Mouse (Mus musculus) brown adipose tissue, adult 24 weeks (tissue): Measurements from ENCODE around the gene Prc1. TPM values are rescaled to one million over a fixed set of nuclear protein-coding genes. Genes with fewer than 3 reads are reported as not detected.
"Not testable (repeated sequence)": the region's sequence is repeated elsewhere in the genome, so short reads cannot be mapped to it uniquely, and the experiment has no call there.

Experiments used
- H3K27ac ChIP-seq: fragments of 200-500 bp; replicated peaks from 2 replicates; pipeline ENCODE4 v1.5.1; 2012; ENCODE audit warnings: low read depth, mild to moderate bottlenecking, low read length
- H3K4me1 ChIP-seq: fragments of 200-500 bp; 2 replicates; pipeline ENCODE4 v1.6.1; 2012; ENCODE audit warnings: low read length, mixed read lengths; ENCODE audit not compliant: control insufficient read depth, insufficient read depth, insufficient read length
- H3K4me3 ChIP-seq: fragments of 200-500 bp; 2 replicates; pipeline ENCODE4 v1.5.1; 2012; ENCODE audit warnings: low read depth, mild to moderate bottlenecking, low read length, moderate library complexity; ENCODE audit not compliant: insufficient read depth
- polyA plus RNA-seq: library from polyadenylated mRNA; stranded (reverse); fragments of >200 nt; gene quantifications from 2 replicates; pipeline ENCODE4 v1.2.4, GENCODE M21; 2012; ENCODE audit not compliant: missing spikeins, insufficient read depth, insufficient read length

Gene Prc1
- polyA plus RNA-seq, 1 experiment = 1.3 TPM

GRCm38 (mm10) chr7:80310771-80311170 lies 16.5 kb downstream of the Prc1 start:
- Histone ChIP-seq H3K4me1 (no peaks in the 10 kb centered on the region), H3K4me3 (no peak overlapping the region), H3K27ac (no peak overlapping the region)

- Histone ChIP-seq H3K27ac (no peak overlapping the region), H3K4me3 (no peak overlapping the region), H3K4me1 (no peaks in the 10 kb centered on the region)
Observed at GRCm38 (mm10) chr7:80315733-80316132, 21.5 kb downstream of the Prc1 start.

- no peak overlapping the region for H3K4me3 ChIP-seq
- no peak overlapping the region for H3K27ac ChIP-seq
- H3K4me1 ChIP-seq = no peaks in the 10 kb centered on the region
Observed at GRCm38 (mm10) chr7:80317439-80318115, 23.3 kb downstream of the Prc1 start.

GRCm38 (mm10) chr7:80318670-80319069 lies 24.4 kb downstream of the Prc1 start:
- Histone ChIP-seq H3K4me3 (no peak overlapping the region), H3K27ac (no peak overlapping the region), H3K4me1 (peaks cover 2% of the 10 kb centered on the region; the same call in 1 of the 2 replicates)

- Histone ChIP-seq H3K27ac (no peak overlapping the region), H3K4me1 (peaks cover 2% of the 10 kb centered on the region; the same call in 1 of the 2 replicates), H3K4me3 (no peak overlapping the region)
Observed at GRCm38 (mm10) chr7:80319846-80320496, 25.7 kb downstream of the Prc1 start.

DNA sequence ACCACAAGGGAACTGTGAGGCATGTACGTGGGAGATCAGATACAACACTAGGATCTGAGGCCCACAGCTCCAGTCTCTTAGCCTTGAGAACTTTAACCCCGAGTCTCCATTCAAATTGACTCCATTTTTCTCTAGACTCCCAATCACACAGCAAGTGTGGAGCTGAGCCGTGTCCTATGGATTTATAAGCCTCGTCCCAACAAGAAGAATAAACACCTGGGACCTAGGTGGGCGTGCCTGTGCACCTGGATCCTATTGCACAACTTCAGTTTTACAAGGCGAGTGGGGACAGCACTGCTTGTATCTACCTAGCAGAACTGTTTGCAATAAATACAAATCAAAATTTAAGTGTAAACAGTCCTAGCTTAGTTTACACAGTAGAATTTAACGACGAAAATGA lies 29.1 kb downstream of the Prc1 start:
- Histone ChIP-seq H3K4me3 (peak overlapping the region; percentile 81), H3K27ac (no peak overlapping the region)

DNA sequence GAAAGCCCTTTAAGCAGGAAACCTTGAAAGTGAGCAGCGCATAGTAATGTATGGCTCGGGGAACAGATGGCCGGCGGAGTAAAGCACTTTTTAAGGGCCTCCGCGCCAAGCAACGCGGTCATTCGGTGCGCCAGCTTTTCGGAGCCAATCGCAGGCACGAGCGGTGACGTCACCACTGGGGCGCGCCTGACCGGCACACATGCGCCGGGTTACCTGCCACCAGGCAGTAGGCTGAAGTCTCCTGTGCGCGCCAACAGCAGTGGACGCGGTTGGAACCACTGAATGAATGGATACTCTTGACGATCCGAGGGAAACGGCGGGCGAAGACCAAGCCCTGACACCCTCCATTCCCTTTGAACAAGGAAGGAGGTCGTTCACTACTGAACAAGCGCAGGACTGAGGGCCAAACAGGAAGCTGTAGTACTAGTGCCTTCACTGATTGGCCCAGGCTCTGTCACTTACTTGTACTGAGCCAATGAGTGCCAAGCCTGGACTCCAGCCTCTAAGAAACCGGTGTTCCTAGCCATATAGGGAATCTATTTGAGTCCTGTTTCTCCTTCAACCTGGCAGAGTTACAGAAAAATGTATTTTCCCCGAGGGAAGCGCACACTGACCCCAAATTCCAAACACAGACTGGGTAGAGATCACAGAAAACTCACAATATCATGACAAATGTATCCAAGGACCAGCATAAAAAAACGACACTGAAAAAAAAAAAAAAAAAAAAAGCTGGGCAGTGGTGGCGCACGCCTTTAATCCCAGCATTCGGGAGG lies 30.0 kb downstream of the Prc1 start, which contains the start of gene Rccd1:
Gene Rccd1, minus strand, starts transcription at position 412 of the 773 bp plus-strand sequence.
- peak within 1 kb of the TSS; percentile 81 for H3K4me3 ChIP-seq
- H3K27ac ChIP-seq = peak within 1 kb of the TSS; percentile 99
- H3K4me1 ChIP-seq = peaks cover 2% of the 10 kb centered on the region; the same call in 1 of the 2 replicates

More for the DNA sequence above, 29.1 kb downstream of the Prc1 start:
- peaks cover 2% of the 10 kb centered on the region; the same call in 1 of the 2 replicates for H3K4me1 ChIP-seq

DNA sequence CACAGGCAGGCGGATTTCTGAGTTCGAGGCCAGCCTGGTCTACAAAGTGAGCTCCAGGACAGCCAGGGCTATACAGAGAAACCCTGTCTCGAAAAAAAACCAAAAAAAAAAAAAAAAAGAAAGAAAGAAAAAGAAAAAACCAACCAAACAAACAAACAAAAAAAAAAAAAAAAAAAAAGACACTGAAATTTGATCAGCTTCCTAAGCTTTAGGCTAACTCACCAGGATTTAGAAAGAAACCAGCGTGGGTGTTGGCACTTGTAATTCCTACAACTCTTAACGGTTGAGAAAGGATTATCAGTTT lies 30.5 kb downstream of the Prc1 start:
- not testable (repeated sequence) for H3K4me3 ChIP-seq, H3K4me1 ChIP-seq
- H3K27ac ChIP-seq = peak overlapping the region; percentile 52

DNA sequence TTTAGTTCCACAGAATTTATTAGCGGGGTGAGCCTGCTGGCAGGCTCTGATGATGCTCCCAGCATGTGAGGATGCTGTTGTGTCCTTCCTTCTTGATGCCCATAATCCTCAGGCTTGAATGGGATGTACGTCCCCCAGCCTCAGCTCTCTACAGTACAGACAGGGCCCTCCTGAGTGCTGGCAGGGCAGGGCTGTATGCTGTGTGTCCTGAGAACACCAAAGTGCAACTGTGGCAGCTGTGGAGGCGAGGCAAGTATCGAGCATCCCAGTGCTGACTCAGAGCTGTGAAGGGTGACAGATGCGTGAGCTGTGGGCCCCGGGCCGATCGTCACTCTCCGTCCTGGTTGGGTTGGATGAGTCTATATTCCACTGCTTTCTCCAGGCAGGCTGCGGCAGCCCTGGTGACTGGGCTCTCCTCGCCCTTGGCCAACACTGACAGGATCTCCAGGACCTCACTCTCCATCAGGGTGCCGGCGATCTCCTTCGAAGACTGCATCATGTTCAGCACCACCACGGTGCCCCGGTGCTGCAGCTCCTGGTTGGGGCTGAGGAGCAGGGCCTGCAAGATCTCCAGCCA lies 31.1 kb downstream of the Prc1 start:
- peaks cover 2% of the 10 kb centered on the region; the same call in 1 of the 2 replicates for H3K4me1 ChIP-seq
- 0 out of 2 replicates have a peak overlapping the region, but pooled peaks have one; percentile 10 for H3K27ac ChIP-seq
- no peak overlapping the region for H3K4me3 ChIP-seq

DNA sequence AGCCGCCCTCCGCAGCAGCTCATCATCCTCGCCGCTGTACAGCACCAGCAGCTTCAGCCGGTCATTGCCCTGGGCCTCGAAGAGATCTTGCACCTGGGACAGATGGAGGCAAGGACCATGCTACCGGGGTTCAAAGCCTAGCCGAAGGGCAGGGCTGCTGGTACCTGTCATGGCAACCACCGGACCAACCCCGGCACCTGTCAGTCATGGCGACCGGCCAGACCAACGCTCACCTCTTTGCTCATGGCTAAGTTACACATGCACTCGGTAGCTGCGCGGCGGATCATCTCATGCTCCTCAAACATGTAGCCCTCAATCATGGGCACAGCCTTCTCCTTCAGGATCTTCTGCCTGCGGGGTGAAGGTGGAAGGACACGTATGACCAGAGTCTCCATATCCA lies 31.8 kb downstream of the Prc1 start:
- no peak overlapping the region for H3K4me3 ChIP-seq
- H3K4me1 ChIP-seq = peaks cover 2% of the 10 kb centered on the region; the same call in 1 of the 2 replicates
- no peak overlapping the region for H3K27ac ChIP-seq

DNA sequence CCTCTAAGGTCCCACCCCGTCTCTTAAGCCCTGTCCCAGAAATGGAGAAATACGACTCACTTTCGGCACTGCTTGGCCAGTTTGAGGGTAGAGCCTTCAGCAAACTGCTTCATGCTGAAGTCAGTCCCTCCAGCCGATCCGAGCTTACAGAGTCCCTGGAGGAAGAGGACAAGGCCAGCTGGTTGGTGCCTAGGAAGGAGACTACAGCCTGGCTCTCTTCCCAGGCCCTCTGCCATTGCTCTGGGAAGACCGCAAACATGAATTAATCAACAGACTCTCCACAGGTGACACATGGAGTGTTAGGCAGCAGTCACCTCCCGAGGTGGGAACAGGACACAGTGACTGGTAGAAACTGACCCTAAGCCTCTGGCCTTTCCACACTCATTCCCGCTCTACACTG lies 36.0 kb downstream of the Prc1 start:
- Histone ChIP-seq H3K27ac (no peak overlapping the region), H3K4me3 (no peak overlapping the region), H3K4me1 (no peaks in the 10 kb centered on the region)

- Histone ChIP-seq H3K4me3 (no peak overlapping the region), H3K27ac (no peak overlapping the region), H3K4me1 (no peaks in the 10 kb centered on the region)
Observed at GRCm38 (mm10) chr7:80331433-80331832, 37.2 kb downstream of the Prc1 start.

GRCm38 (mm10) chr7:80334848-80335247 lies 40.6 kb downstream of the Prc1 start:
- Histone ChIP-seq H3K4me1 (peaks cover 3% of the 10 kb centered on the region), H3K4me3 (no peak overlapping the region)

GRCm38 (mm10) chr7:80336932-80337331 lies 42.7 kb downstream of the Prc1 start:
- Histone ChIP-seq H3K4me3 (no peak overlapping the region), H3K4me1 (peaks cover 3% of the 10 kb centered on the region), H3K27ac (no peak overlapping the region)

More at GRCm38 (mm10) chr7:80334848-80335247, 40.6 kb downstream of the Prc1 start:
- no peak overlapping the region for H3K27ac ChIP-seq

DNA sequence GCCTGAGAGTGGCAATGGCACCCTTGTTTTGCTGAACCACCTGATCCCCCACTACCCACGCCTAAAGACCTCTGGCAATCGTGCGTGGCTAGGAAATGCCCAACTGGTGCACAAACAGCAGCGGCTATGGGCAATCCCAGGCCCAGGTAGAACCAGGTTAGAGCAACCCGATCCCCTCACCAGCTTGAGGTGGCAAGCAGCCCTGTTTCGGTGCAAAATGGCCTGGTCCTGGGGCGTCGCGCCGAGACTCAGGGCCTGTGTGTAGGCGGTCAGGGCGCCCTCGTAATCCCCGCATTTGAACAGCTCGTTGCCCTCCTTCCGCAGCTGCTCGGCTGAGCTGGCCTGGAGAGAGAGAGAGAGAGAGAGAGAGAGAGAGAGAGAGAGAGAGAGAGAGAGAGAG lies 45.1 kb downstream of the Prc1 start:
- H3K4me3 ChIP-seq = peak overlapping the region; percentile 91
- no peak overlapping the region for H3K27ac ChIP-seq
- peaks cover 8% of the 10 kb centered on the region for H3K4me1 ChIP-seq
